ENCODE assay signal across 21 mouse cellular contexts in the genomic region with DNA sequence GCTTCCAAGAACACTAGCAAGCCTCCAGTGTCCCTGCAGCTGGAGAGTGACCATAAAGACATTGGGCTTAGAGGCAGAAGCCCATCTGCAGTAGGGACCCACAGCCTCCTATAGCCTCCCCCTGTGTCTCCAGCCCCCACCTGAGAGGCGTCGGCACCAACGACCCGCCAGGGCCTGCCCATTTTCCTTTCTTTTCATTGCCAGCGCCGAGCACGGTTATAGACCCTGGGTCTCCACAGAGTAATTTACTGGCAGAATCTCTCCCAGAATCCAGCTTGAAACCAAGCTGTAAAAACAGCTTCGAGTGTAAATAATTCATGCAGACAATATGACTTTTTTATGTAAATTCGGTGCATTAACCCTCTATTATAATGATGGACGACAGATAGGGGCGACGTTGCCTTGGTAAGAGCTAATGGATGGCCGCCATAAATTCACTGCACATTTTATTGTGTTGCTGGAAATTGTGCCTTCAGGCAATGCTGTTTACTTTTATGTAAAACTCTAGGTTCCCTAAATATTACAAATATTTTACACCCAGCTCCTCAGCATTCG. TPM values are rescaled to one million over a fixed set of nuclear protein-coding genes. Genes with fewer than 3 reads are reported as not detected.
A peak's percentile ranks its signal among the peaks of the same experiment; 100 is the strongest.
DNase-seq lines count a peak whose midpoint lies in the region; ATAC-seq lines count a peak whose summit lies in the region.
"Had no signal": no experiment of that assay in that cellular context is flagged by ENCODE, and none has a peak within 500 bp of the region (broad histone marks: within the 10 kb centered on the region; RNA-seq: fewer than 3 reads in every experiment).

No protein-coding gene starts in this region.

- H3K4me1 ChIP-seq in forebrain, embryonic 14.5 days (ENCODE audit: control insufficient read depth, insufficient read depth, low read length) = peaks cover 4% of the 10 kb centered on the region; the same call in 1 of the 2 replicates
- peaks cover 49% of the 10 kb centered on the region for H3K4me1 ChIP-seq in forebrain, embryonic 10.5 days
- peaks cover 25% of the 10 kb centered on the region for H3K4me1 ChIP-seq in forebrain, embryonic 15.5 days
- H3K4me1 ChIP-seq in hindbrain, embryonic 15.5 days (replicated peaks) = peaks cover 25% of the 10 kb centered on the region
- peaks cover 39% of the 10 kb centered on the region for H3K4me1 ChIP-seq in midbrain, embryonic 15.5 days

- H3K4me3 ChIP-seq in forebrain, embryonic 14.5 days (ENCODE audit: low read depth, low read length) = no peak overlapping the region
- no peak overlapping the region for H3K4me3 ChIP-seq in forebrain, embryonic 10.5 days
- no peak overlapping the region for H3K4me3 ChIP-seq in forebrain, embryonic 15.5 days
- no peak overlapping the region for H3K4me3 ChIP-seq in hindbrain, embryonic 15.5 days
- H3K4me3 ChIP-seq in midbrain, embryonic 15.5 days = no peak overlapping the region
- H3K4me3 ChIP-seq: left cerebral cortex, adult 2 months; stomach, embryonic 15.5 days had no signal

- no peaks in the 10 kb centered on the region for H3K9me3 ChIP-seq in forebrain, embryonic 14.5 days (replicated peaks; ENCODE audit: control insufficient read depth, low read length)
- no peaks in the 10 kb centered on the region for H3K9me3 ChIP-seq in forebrain, embryonic 10.5 days
- no peaks in the 10 kb centered on the region for H3K9me3 ChIP-seq in forebrain, embryonic 15.5 days
- no peaks in the 10 kb centered on the region for H3K9me3 ChIP-seq in hindbrain, embryonic 15.5 days
- no peaks in the 10 kb centered on the region for H3K9me3 ChIP-seq in midbrain, embryonic 15.5 days
- H3K9me3 ChIP-seq: stomach, embryonic 15.5 days had no signal

- H3K36me3 ChIP-seq in forebrain, embryonic 14.5 days (ENCODE audit: control insufficient read depth, insufficient read depth, low read length) = no peaks in the 10 kb centered on the region
- no peaks in the 10 kb centered on the region for H3K36me3 ChIP-seq in forebrain, embryonic 10.5 days (replicated peaks)
- H3K36me3 ChIP-seq in forebrain, embryonic 15.5 days = no peaks in the 10 kb centered on the region
- H3K36me3 ChIP-seq in hindbrain, embryonic 15.5 days = no peaks in the 10 kb centered on the region
- no peaks in the 10 kb centered on the region for H3K36me3 ChIP-seq in midbrain, embryonic 15.5 days (replicated peaks)
- H3K36me3 ChIP-seq: stomach, embryonic 15.5 days had no signal

- WGBS in forebrain, embryonic 14.5 days = 40% methylated on average over 14 of the region's 14 CpGs
- WGBS in forebrain, embryonic 10.5 days = 58% methylated on average over 14 of the region's 14 CpGs
- 31% methylated on average over 14 of the region's 14 CpGs for WGBS in forebrain, embryonic 15.5 days
- 30% methylated on average over 14 of the region's 14 CpGs for WGBS in hindbrain, embryonic 15.5 days
- WGBS in midbrain, embryonic 15.5 days = 31% methylated on average over 14 of the region's 14 CpGs

- ATAC-seq in forebrain, embryonic 14.5 days = no peak
- 0 out of 2 replicates have a peak, but pooled peaks have one; percentile 27 for ATAC-seq in forebrain, embryonic 15.5 days (replicated peaks)
- peak; percentile 66; the same call in 1 of the 2 replicates for ATAC-seq in hindbrain, embryonic 15.5 days (ENCODE audit: low FRiP score, low read depth)
- no peak for ATAC-seq in midbrain, embryonic 15.5 days (replicated peaks)
- ATAC-seq: liver, postnatal 0 days had no signal

- 0 out of 2 replicates have a peak overlapping the region, but pooled peaks have one; percentile 15 for H3K27ac ChIP-seq in forebrain, embryonic 14.5 days (ENCODE audit: low read depth, low read length)
- no peak overlapping the region for H3K27ac ChIP-seq in forebrain, embryonic 10.5 days
- H3K27ac ChIP-seq in forebrain, embryonic 15.5 days (replicated peaks) = peak overlapping the region; percentile 70
- peak overlapping the region; percentile 48; the same call in 1 of the 2 replicates for H3K27ac ChIP-seq in hindbrain, embryonic 15.5 days (replicated peaks)
- peak overlapping the region; percentile 55 for H3K27ac ChIP-seq in midbrain, embryonic 15.5 days
- H3K27ac ChIP-seq: left cerebral cortex, adult 2 months; stomach, embryonic 15.5 days had no signal

- no peak overlapping the region for H3K4me2 ChIP-seq in forebrain, embryonic 14.5 days (ENCODE audit: low read length)
- H3K4me2 ChIP-seq in forebrain, embryonic 15.5 days (replicated peaks) = no peak overlapping the region
- H3K4me2 ChIP-seq in hindbrain, embryonic 15.5 days = no peak overlapping the region
- no peak overlapping the region for H3K4me2 ChIP-seq in midbrain, embryonic 15.5 days
- H3K4me2 ChIP-seq: stomach, embryonic 15.5 days had no signal

- H3K9ac ChIP-seq in forebrain, embryonic 14.5 days (ENCODE audit: low read length) = no peak overlapping the region
- H3K9ac ChIP-seq in forebrain, embryonic 15.5 days (replicated peaks) = no peak overlapping the region
- H3K9ac ChIP-seq in hindbrain, embryonic 15.5 days = no peak overlapping the region
- no peak overlapping the region for H3K9ac ChIP-seq in midbrain, embryonic 15.5 days
- H3K9ac ChIP-seq: liver, postnatal 0 days; stomach, embryonic 15.5 days had no signal

- 0 out of 2 replicates have a peak, but pooled peaks cover 3% of the 10 kb centered on the region for H3K27me3 ChIP-seq in forebrain, embryonic 14.5 days (replicated peaks; ENCODE audit: control insufficient read depth, insufficient read depth, low read length)
- H3K27me3 ChIP-seq in forebrain, embryonic 10.5 days (ENCODE audit: poor library complexity, severe bottlenecking) = peaks cover 73% of the 10 kb centered on the region
- no peaks in the 10 kb centered on the region for H3K27me3 ChIP-seq in forebrain, embryonic 15.5 days
- peaks cover 9% of the 10 kb centered on the region; the same call in 1 of the 2 replicates for H3K27me3 ChIP-seq in hindbrain, embryonic 15.5 days
- H3K27me3 ChIP-seq in midbrain, embryonic 15.5 days (replicated peaks) = no peaks in the 10 kb centered on the region

- DNase-seq in forebrain, embryonic 14.5 days (ENCODE audit: low spot score) = peak; percentile 34
- no peak for DNase-seq in forebrain, embryonic 10.5 days (ENCODE audit: extremely low spot score, low spot score)
- DNase-seq in c-Kit-positive CD71-positive TER-119-positive erythroid progenitor cells, embryonic 14.5 days (ENCODE audit: low spot score) = no peak
- no peak for DNase-seq in cerebellum, postnatal 14 days
- DNase-seq in thymus, postnatal 36 days = no peak
- DNase-seq: adrenal gland, adult 2 months; cerebellum, adult 11 months; cerebellum, postnatal 25 days; gastrocnemius, postnatal 25 days; kidney, adult 8-10 months; liver; liver, postnatal 0 days; lung, postnatal 14 days; thymus, adult 2 months had no signal

RNA-seq across cellular contexts. Expression of a gene that starts 4.9 kb away (rescaled TPM):
- polyA plus RNA-seq in forebrain, embryonic 14.5 days (2014; fragmentation: Nextera tagmentation; extraction: Ambion mirVana) = not detected in 2 replicates
- polyA plus RNA-seq in forebrain, embryonic 10.5 days (2016; fragmentation: Nextera tagmentation; extraction: Ambion mirVana) = 0.31 and 0.61 TPM in 2 replicates
- polyA plus RNA-seq in forebrain, embryonic 15.5 days (2015; fragmentation: Nextera tagmentation; extraction: Ambion mirVana) = 1.2 TPM in 2 replicates
- polyA plus RNA-seq in hindbrain, embryonic 15.5 days (2015; fragmentation: Nextera tagmentation; extraction: Ambion mirVana) = 0.23 and 0.31 TPM in 2 replicates
- polyA plus RNA-seq in midbrain, embryonic 15.5 days (2015; fragmentation: Nextera tagmentation; extraction: Ambion mirVana) = 0.98 and 1.3 TPM in 2 replicates
- polyA plus RNA-seq: adrenal gland, adult 2 months; heart, postnatal 0 days; liver, postnatal 0 days; spleen, adult 2 months; stomach, embryonic 15.5 days; thymus, adult 2 months had no signal

RNA-seq across cellular contexts. Expression of a gene that starts 41.1 kb away (rescaled TPM):
- 14.8 and 15.3 TPM in 2 replicates for polyA plus RNA-seq in forebrain, embryonic 14.5 days (2014; fragmentation: Nextera tagmentation; extraction: Ambion mirVana)
- polyA plus RNA-seq in forebrain, embryonic 10.5 days (2016; fragmentation: Nextera tagmentation; extraction: Ambion mirVana) = 2.7 and 3.0 TPM in 2 replicates
- 21.5 and 21.8 TPM in 2 replicates for polyA plus RNA-seq in forebrain, embryonic 15.5 days (2015; fragmentation: Nextera tagmentation; extraction: Ambion mirVana)
- polyA plus RNA-seq in hindbrain, embryonic 15.5 days (2015; fragmentation: Nextera tagmentation; extraction: Ambion mirVana) = 7.9 and 13.4 TPM in 2 replicates
- 16.8 and 22.6 TPM in 2 replicates for polyA plus RNA-seq in midbrain, embryonic 15.5 days (2015; fragmentation: Nextera tagmentation; extraction: Ambion mirVana)
- polyA plus RNA-seq: liver, postnatal 0 days had no signal

Comparison
In these comparisons a context has a peak if more than half of its experiments do, and no peak if none do; other contexts are left out.
1. ATAC-seq: peak in forebrain, embryonic 15.5 days (single experiment) and hindbrain, embryonic 15.5 days (single experiment); none in forebrain, embryonic 14.5 days (single experiment) and midbrain, embryonic 15.5 days (single experiment).